Mouse (Mus musculus) limb, embryonic 14.5 days (tissue): ENCODE results near the gene Prss8. TPM values are rescaled to one million over a fixed set of nuclear protein-coding genes. Genes with fewer than 3 reads are reported as not detected.

Experiments used
- ATAC-seq: fragments of 200-750 bp; cut with Nextera tagmentation; 2 replicates; pipeline ENCODE4 v1.8.0; 2017; ENCODE audit warnings: low read depth, moderate number of reproducible peaks, moderate TSS enrichment; ENCODE audit not compliant: low FRiP score
- DNase-seq: peaks from one replicate; pipeline ENCODE4 v3.0.0-alpha.2; 2015; ENCODE audit warnings: low spot score
- H3K27ac ChIP-seq: fragments of 300-500 bp; sonication (generic); replicated peaks from 2 replicates; pipeline ENCODE4 v1.5.1; 2014; ENCODE audit warnings: low read depth, mild to moderate bottlenecking, low read length, moderate library complexity, mixed read lengths
- H3K27me3 ChIP-seq: fragments of 300-500 bp; sonication (generic); 2 replicates; pipeline ENCODE4 v1.6.1; 2014; ENCODE audit warnings: low read length, mixed read lengths; ENCODE audit not compliant: control insufficient read depth, insufficient read depth
- H3K36me3 ChIP-seq: fragments of 300-500 bp; sonication (generic); 2 replicates; pipeline ENCODE4 v1.6.1; 2014; ENCODE audit warnings: mild to moderate bottlenecking, low read length, moderate library complexity, mixed read lengths; ENCODE audit not compliant: control insufficient read depth, insufficient read depth
- H3K4me1 ChIP-seq: fragments of 300-500 bp; sonication (generic); 2 replicates; pipeline ENCODE4 v1.6.1; 2014; ENCODE audit warnings: antibody characterized with exemption, low read length, mixed read lengths; ENCODE audit not compliant: control insufficient read depth, insufficient read depth
- H3K4me2 ChIP-seq: fragments of 300-500 bp; sonication (generic); replicated peaks from 2 replicates; pipeline ENCODE4 v1.6.1; 2014; ENCODE audit warnings: low read depth, mild to moderate bottlenecking, low read length, moderate library complexity; ENCODE audit not compliant: severe bottlenecking
- H3K4me3 ChIP-seq: fragments of 300-500 bp; sonication (generic); replicated peaks from 2 replicates; pipeline ENCODE4 v1.5.1; 2014; ENCODE audit warnings: low read length
- H3K9ac ChIP-seq: fragments of 300-500 bp; sonication (generic); 2 replicates; pipeline ENCODE4 v1.6.1; 2014; ENCODE audit warnings: mild to moderate bottlenecking, low read depth, low read length, moderate library complexity; ENCODE audit not compliant: severe bottlenecking
- H3K9me3 ChIP-seq: fragments of 300-500 bp; sonication (generic); 2 replicates; pipeline ENCODE4 v1.6.1; 2016; ENCODE audit warnings: low read length; ENCODE audit not compliant: control insufficient read depth
- POLR2A ChIP-seq: fragments of 200-500 bp; IDR thresholded peaks from 2 replicates; pipeline ENCODE4 v1.8.0; 2012; ENCODE audit warnings: inconsistent platforms, mild to moderate bottlenecking, moderate library complexity, borderline replicate concordance; ENCODE audit not compliant: insufficient read depth, insufficient read length; ENCODE audit errors: extremely low read depth
- WGBS: fragments of 180-500 bp; shearing (Covaris S2); extraction: QIAGEN DNeasy Blood & Tissue Kit; methylation state at CpG from one replicate; pipeline ENCODE4 v1.1.7; 2014; 5-methylcytosine and 5-hydroxymethylcytosine counted together
- polyA plus RNA-seq, 2 experiments: library from polyadenylated mRNA; depleted of rRNA in 1 of 2; stranded (reverse) in 1 of 2; unstranded in 1 of 2; fragments of >200 nt; fragmentation: Nextera tagmentation in 1 of 2; extraction: Ambion mirVana in 1 of 2; gene quantifications; 2 replicates each; pipeline versions ENCODE4 v1.2.1 to v1.2.3; 2012 to 2014

Gene Prss8
- polyA plus RNA-seq, 2 experiments: 6.2 to 7.0 TPM

GRCm38 (mm10) chr7:127934075-127934474, 4.2 kb upstream of the Prss8 start:
- no peaks in the 10 kb centered on the region for H3K36me3 ChIP-seq
- H3K9me3 ChIP-seq: no peaks in the 10 kb centered on the region
- no peak overlapping the region for H3K4me2 ChIP-seq
- no peak for DNase-seq
- 83% methylated on average over 5 of the region's 5 CpGs for WGBS
- no peak for ATAC-seq
- TF ChIP-seq POLR2A: no peak
- H3K9ac ChIP-seq: no peak overlapping the region
- peaks cover 15% of the 10 kb centered on the region for H3K4me1 ChIP-seq
- H3K27me3 ChIP-seq: peaks cover 8% of the 10 kb centered on the region
- H3K4me3 ChIP-seq: no peak overlapping the region
- H3K27ac ChIP-seq: no peak overlapping the region

DNA sequence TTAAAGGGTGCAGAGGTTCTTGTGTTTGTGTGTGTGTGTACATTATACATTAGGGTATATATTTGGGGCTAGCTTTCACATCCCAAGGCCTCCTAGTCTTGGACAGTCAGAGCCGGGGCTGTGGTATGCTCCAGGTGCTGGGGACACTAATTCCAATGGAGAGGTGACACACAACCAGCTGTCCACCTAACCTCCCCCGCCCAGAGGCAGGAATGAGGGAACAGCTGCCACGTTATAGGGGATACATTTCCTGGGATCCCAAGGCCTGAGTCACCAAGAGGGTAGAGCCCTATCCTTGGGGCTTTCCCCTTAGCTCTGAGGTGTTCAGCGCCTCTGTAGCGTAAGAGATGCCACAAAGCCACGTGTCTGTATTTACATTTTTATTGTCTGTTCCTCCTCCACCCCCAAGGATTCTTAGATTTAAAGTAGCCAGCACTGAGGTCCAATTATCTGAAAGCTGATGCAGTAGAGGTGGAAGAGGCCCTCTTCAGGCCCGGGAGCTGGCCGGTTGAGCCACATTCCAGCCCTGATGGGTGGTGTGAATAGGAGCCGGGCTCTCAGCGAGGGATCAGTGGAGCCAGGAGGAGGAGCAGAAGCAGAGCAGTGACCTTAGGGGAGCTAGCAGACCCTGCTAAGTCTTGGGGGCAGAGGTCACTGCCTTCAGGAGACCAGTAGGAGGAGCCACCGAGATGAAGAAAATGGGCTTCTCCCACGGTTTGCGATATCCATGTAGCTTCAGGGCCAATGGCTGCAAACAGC, 2.5 kb upstream of the Prss8 start:
- peaks cover 18% of the 10 kb centered on the region for H3K4me1 ChIP-seq
- DNase-seq: no peak
- 20% methylated on average over 13 of the region's 13 CpGs for WGBS
- H3K27ac ChIP-seq: no peak overlapping the region
- H3K9me3 ChIP-seq: no peaks in the 10 kb centered on the region
- no peak for TF ChIP-seq POLR2A
- peaks cover 12% of the 10 kb centered on the region for H3K27me3 ChIP-seq
- no peak overlapping the region for H3K9ac ChIP-seq
- H3K36me3 ChIP-seq: no peaks in the 10 kb centered on the region
- no peak overlapping the region for H3K4me2 ChIP-seq
- ATAC-seq: no peak
- no peak overlapping the region for H3K4me3 ChIP-seq

DNA sequence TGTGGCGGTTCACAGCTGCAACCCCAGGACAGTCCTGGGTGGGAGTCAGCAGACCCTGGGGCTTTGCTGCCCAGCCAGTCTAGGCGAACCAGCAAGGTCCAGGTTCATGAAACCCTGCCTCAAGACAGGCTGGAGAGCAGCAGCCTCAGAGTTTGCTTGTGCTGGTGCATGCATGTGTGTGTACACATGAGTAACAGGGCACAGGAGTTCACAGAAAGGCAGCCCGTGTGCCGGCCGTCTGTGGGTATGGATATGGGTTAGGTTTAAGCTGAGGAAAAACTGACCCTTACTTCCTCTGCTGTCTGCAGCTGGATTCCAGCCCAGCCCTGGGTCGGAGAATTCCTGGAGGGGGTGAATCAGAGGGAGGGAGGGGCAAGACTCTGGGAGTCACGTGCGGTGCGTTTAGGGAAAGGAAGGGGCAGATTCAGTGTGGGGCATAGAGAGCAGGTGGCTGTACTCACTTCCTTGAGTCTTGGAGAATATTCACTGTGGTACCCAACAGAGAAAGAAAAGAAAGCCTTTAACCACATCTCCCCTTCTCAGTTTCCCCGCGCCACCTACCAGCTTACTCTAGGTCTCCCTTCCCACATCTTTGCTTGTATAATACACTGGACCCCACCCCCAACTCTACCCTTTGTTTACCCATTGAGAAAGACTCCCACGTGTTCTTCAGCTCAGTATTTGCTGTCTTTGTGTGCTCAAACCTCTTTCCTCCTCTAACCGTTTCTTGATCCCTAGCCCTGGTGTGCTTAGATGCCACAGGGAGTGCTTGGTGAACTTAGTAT, 1.6 kb upstream of the Prss8 start:
- Histone ChIP-seq H3K4me3 (no peak overlapping the region), H3K36me3 (peaks cover 4% of the 10 kb centered on the region), H3K4me2 (no peak overlapping the region), H3K9ac (no peak overlapping the region), H3K9me3 (no peaks in the 10 kb centered on the region), H3K27ac (no peak overlapping the region), H3K27me3 (peaks cover 12% of the 10 kb centered on the region), H3K4me1 (peaks cover 17% of the 10 kb centered on the region)
- no peak for TF ChIP-seq POLR2A
- DNase-seq: no peak
- WGBS: 46% methylated on average over 13 of the region's 13 CpGs
- no peak for ATAC-seq

DNA sequence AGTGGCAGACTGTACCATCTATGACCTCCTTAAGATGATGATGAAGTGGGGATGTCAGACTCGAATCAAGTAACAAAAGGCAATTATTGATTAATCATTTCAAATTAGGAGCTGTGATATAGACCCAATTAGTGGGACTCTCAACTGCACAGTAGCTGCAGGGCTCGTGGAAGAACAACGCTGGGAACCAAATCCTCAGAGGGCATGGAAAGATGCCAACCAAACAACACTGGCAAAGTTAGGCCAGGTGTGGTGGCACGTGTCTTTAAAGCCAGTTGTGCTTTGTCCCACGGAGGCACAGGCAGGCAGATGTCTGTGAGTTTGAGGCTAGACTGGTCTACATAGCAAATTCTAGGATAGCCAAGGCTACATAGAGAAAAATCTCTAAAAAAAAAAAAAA, 732 bp upstream of the Prss8 start:
- Histone ChIP-seq H3K4me1 (peaks cover 14% of the 10 kb centered on the region), H3K4me3 (no peak overlapping the region), H3K4me2 (no peak overlapping the region), H3K36me3 (peaks cover 10% of the 10 kb centered on the region), H3K27ac (no peak overlapping the region), H3K9ac (no peak overlapping the region), H3K9me3 (no peaks in the 10 kb centered on the region), H3K27me3 (peaks cover 12% of the 10 kb centered on the region)
- no peak for TF ChIP-seq POLR2A
- 72% methylated on average over 5 of the region's 5 CpGs for WGBS
- ATAC-seq (no peak), DNase-seq (no peak)

GRCm38 (mm10) chr7:127928596-127928995, 1.3 kb downstream of the Prss8 start:
- Histone ChIP-seq H3K27ac (no peak overlapping the region), H3K4me2 (peak overlapping the region; percentile 45; the same call in 1 of the 2 replicates), H3K27me3 (peaks cover 12% of the 10 kb centered on the region), H3K4me1 (peaks cover 11% of the 10 kb centered on the region), H3K4me3 (no peak overlapping the region; the same call in 1 of the 2 replicates), H3K36me3 (peaks cover 21% of the 10 kb centered on the region), H3K9ac (0 out of 2 replicates have a peak overlapping the region, but pooled peaks have one; percentile 50), H3K9me3 (no peaks in the 10 kb centered on the region)
- ATAC-seq: no peak
- WGBS: 56% methylated on average over 5 of the region's 5 CpGs
- DNase-seq: no peak
- no peak for TF ChIP-seq POLR2A
